Mouse (Mus musculus): ENCODE results near the gene Ifitm5.

DNA sequence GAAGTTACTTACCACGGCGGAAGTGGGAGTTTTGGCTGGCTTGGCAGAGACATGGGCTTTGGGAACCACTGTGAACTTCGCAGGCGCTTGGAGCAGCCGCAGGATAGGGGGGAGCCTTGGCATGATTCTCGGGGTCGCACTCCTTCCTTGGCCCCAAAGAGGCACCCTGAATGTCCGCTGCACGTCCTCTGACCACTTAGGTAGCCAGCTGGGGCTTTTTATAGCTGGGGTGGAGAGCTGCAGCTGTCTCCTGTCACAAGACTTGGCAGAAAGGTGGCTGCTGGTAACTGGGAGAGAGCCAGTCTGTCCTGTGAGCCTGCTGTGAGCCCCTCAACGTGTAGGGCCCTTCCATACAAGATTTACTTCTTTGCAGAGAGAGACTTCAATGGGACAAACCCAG is 49.9 kb downstream of the Ifitm5 start, which contains the start of gene Cox8b:
- no peak for TF ChIP-seq POLR2A (IDR thresholded peaks at IDR 0.05; ENCODE audit: control insufficient read depth, extremely low read depth, insufficient read depth, low read length, poor library complexity)
- no peak for TF ChIP-seq CTCF (IDR thresholded peaks at IDR 0.05; ENCODE audit: borderline replicate concordance, control insufficient read depth, extremely low read depth, insufficient read depth, low read length, poor library complexity)
